Mouse (Mus musculus) G1E (cell line): Measurements from ENCODE around the gene Jade2.

Experiments
- CTCF ChIP-seq: IDR thresholded peaks from 2 replicates; pipeline ENCODE4 v1.5.1; 2012; ENCODE audit warnings: low read depth, low read length, inconsistent platforms, mixed read lengths
- GATA1 ChIP-seq: IDR thresholded peaks from 2 replicates; pipeline ENCODE4 v1.6.1; 2012; ENCODE audit warnings: borderline replicate concordance, low read length, inconsistent platforms, mixed read lengths
- GATA2 ChIP-seq: IDR thresholded peaks from 2 replicates; pipeline ENCODE4 v1.6.1; 2012; ENCODE audit warnings: low read depth, low read length, inconsistent platforms, borderline replicate concordance
- POLR2AphosphoS5 ChIP-seq: IDR thresholded peaks from 2 replicates; pipeline ENCODE4 v1.6.1; 2012; ENCODE audit warnings: low read depth, low read length, inconsistent platforms; ENCODE audit not compliant: insufficient replicate concordance
- TAL1 ChIP-seq: conservative IDR thresholded peaks from 2 replicates; pipeline ENCODE4 v1.6.1; 2012; ENCODE audit warnings: low read depth, low read length, inconsistent platforms, mixed read lengths

- TF ChIP-seq CTCF (no peak), GATA1 (no peak), POLR2AphosphoS5 (no peak), TAL1 (no peak), GATA2 (no peak)
Measured at GRCm38 (mm10) chr11:51897311-51897710, 39.9 kb upstream of the Jade2 start.
